Mouse (Mus musculus) gastrocnemius, postnatal 36 days (tissue): ENCODE results near the gene Keap1. TPM values are rescaled to one million over a fixed set of nuclear protein-coding genes. Genes with fewer than 3 reads are reported as not detected.
"Not testable (repeated sequence)": the region's sequence is repeated elsewhere in the genome, so short reads cannot be mapped to it uniquely, and the experiment has no call there.

Experiments used
- DNase-seq, 2 experiments: peaks; one replicate each; pipeline ENCODE4 v3.0.0; 2022
- intact Hi-C: fragments of 180-260 bp; cut with DNase I; formaldehyde crosslinking; loops from one replicate; pipeline ENCODE4 v1.15.1; 2025
- total RNA-seq, 2 experiments: library from RNA; stranded (reverse); gene quantifications; 2 replicates each; pipeline ENCODE4 v1.2.3; 2021

Keap1 gene
- total RNA-seq, 2 experiments from 2014 or later: 56.5 to 58.3 TPM

DNA sequence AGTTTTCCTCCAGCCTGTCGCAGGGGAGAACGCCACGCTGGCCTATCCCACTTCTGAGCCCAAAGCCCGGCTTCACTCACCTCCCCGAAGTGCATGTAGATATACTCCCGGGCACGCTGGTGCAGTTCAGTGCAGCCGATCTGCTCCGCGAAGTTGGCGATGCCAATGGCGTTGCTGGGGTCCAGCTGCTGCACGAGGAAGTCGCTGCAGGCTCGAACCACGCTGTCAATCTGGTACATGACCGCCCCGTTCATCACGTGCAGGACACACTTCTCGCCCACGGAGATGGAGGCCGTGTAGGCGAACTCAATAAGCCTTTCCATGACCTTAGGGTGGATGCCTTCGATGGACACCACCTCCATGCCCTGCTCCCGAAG lies 2.2 kb downstream of the Keap1 start:
- intact Hi-C loops: no loop called here

DNA sequence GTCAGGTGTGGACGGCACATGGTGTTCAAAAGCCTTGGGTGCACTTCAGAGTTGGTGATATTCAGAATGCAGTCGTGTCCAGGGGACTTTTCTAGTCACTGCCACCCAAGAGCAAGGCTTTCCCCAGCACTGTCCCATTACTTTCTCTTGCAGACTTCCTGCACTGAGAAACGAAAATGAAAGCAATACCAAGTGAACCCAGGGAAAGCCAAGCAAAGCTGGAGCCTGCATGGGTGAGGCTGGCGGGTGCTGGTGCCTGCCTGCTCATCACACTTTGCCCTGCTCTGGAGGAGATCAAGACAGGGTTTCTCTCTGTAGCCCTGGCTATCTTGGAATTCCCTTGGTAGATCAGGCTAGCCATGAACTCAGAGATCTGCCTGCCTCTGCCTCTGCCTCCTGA lies 3.8 kb downstream of the Keap1 start:
- DNase-seq: no peak
- intact Hi-C loops: no loop called here

More for the DNA sequence above, 2.2 kb downstream of the Keap1 start:
- no peak for DNase-seq

DNA sequence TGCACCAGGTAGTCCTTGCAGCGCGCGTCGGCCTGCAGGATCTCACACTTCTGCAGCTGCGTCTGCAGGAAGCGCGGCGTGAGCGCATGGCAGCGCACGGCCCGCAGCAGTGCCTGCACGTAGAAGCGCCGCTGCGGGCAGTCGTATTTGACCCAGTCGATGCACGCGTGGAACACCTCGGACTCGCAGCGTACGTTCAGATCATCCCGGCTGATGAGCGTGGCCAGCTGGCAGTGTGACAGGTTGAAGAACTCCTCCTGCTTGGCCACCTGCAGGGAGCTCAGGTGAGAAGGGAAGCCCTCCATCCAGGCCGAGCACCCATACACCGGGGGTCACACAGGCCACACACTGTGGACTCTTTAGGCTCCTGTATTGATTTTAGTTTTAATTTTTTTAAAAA lies 5.4 kb downstream of the Keap1 start:
- intact Hi-C loops: no loop called here
- no peak for DNase-seq

DNA sequence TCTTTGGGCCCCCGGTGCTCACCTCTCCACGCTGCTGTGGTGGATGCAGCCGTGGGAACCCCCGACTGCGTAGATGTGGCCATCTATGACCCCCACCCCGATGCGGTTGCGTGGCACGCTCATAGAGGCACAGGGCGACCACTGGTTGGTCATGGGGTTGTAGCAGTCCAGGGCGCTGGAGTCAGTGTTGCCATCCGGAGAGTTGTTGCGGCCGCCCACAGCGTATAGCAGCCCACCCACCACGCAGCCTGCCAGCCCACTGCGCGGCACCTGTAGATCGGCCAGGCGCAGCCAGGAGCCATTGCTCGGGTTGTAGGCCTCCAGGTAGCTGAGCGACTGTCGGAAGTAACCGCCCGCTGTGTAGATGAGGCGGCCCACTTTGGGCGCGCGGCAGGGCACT lies 5.8 kb downstream of the Keap1 start:
- DNase-seq: no peak
- intact Hi-C loops: no loop called here

DNA sequence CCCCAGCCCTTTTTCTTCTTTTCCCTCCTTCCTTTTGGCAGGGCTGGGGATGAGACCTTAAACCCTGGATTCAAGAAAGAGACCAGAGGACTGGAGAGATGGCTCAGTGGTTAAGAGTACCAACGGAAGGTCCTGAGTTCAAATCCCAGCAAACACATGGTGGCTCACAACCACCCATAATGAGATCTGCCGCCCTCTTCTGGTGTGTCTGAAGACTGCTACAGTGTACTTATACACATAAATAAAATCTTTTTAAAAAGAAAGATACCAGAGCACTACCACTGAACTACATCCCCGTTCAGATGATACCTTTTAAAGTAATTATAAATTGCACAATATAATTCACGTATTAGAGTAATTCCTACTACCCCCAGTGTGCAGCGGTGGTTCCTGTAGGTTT lies 6.3 kb downstream of the Keap1 start:
- intact Hi-C loops: no loop called here
- DNase-seq: no peak

DNA sequence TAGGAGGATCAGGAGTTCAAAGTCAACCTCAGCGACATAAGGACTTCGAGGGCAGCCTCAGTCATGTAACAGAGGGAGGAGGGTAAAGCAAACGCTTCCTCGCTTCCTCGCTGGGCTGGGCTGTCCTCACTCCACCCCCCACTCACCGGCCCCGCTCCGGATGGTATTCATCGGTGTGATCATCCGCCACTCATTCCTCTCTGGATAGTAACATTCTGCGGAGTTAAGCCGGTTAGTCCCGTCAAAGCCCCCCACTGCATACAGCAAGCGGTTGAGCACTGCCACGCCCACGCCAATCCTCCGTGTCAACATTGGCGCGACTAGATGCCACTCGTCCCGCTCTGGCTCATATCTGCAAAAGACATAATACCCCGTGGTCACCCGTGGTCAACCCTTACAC lies 7.6 kb downstream of the Keap1 start:
- no peak for DNase-seq
- intact Hi-C loops: no loop called here

DNA sequence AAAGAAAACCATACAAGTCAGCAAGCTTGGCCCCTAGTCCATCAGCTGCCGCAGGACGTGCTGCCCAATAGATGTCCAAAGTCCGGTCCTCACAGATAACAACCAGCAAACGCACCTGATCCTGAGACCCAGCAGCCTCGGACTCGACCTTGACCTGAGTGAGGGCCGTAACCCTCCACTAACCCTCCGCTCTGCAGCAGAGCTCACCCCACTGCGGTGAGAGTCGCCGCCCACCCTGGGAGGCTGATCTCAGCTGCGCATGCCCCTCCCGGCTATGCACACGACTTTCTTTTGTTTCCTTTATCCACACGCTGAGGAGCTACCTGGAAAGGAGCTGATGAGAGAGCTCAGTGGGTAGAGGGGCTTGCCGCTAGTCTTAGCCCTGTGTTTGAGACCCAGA lies 11.8 kb downstream of the Keap1 start:
- DNase-seq: no peak
- intact Hi-C loops: no loop called here

DNA sequence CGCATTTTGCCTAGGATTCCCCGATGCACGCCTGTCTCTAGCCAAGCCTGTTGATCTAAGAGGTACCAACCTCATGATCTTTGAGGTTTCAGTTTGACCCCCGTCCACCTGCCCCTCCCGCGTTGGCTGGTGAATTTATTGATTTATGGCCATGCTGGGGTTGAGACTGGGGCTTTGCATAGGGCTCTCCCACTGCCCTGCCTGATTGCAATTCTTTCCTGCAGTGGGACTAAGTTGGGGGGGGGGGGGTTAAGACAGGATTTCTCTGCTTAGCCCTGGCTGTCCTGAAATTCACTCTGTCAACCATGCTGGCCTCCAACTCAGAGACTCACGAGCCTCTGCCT lies 13.8 kb downstream of the Keap1 start:
- intact Hi-C loops: no loop called here
- DNase-seq: no peak

DNA sequence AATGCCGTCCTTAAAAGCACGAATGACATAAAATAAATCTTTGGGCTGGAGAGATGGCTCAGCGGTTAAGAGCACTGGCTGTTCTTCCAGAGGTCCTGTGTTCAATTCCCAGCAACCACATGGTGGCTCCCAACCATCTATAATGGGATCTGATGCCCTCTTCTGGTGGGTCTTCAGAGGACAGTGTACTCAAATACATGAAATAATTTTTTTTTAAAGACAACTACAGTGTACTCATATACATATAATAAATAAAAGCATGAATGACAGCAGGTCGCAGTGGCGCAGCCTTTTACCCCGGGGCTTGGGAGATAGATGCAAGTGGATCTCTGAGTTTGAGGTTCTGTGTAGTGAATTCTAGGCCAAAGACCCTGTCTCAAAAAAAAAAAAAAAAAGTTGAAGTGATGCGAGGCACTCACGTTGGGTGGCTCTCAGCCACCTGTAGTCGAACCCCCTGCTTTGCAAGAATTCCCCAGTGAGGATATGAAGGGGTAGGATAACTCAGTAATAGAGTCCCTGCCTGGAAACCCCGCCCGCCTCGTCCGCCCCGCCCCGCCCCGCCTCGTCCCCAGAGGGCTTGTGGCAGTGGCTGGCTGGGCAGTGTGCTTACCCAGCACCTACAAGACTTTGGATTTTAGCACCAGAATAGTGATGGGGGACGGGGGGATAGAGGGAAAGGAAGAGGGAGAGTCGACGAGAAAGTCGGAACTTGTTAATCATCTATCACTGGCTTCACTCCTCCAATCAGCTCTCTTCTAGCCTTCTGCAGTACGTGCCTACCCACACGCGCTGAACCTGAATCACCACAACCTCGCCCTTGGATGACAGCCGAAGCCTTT lies 14.4 kb downstream of the Keap1 start:
- intact Hi-C loops: no loop called here
- no peak for DNase-seq

DNA sequence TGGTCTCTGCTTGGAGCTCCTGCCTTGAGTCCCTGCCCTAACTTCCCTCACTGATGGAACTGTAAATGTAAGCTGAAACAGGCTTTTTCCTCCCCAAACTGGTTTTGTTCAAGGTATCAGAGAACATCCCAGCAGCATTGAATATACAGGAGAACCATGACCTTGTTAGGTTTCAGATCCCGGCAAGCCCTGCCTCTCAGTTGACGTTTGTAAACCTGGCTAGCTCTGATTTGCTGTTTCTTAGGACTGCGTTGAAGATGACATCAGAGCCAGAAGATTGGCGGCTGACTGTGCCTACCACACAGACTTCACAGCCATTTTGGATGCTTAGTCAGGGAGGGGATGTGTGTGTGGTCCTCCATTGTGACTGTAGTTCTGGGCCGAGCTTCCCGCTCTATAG lies 15.3 kb downstream of the Keap1 start:
- DNase-seq: no peak
- intact Hi-C loops: loop anchor here (2.0 kb wide), 1 partner anchor 71 kb away; no protein-coding TSS in a partner anchor

DNA sequence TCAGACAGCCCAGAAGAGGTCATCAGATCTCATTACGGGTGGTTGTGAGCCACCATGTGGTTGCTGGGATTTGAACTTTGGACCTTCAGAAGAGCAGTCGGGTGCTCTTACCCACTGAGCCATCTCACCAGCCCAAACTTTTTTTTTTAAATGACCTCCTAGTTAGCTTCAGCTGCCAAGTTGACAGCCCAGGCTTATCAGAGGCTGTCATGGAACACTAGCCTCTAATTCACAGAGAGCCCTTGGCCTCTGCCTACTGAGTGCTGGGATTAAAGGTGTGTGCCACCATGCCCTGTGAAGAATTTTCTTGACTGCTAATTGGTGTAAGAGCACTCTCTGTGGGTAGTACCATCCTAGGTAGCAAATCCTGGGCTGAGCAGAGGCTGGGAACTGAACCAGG lies 15.7 kb downstream of the Keap1 start:
- not testable (repeated sequence) for DNase-seq

DNA sequence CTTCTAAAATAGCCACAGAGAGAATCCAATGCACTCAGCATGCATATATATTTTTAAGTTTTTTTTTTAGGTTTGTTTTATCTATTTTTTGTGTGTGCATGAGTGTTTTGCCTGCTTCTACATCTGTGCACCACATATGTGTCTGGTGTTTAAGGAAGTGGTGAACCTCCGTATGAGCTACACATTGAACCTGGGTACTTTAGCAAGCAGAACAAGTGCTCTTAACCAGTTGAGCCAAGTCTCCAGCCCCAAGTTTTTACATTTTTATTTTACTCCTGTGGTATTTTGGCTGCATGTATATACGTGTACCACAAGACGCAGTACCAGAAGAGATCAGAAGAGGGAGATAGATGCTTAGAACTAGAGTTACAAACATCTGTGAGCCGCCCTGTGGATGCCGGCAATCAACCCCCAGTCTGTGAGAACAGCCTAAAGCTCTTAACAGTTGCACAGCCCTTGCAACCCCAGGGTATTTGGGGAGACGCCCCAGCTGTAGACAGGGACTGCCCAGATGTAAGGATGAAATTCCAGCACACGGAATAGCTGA lies 17.7 kb downstream of the Keap1 start:
- intact Hi-C loops: no loop called here
- DNase-seq: no peak

More for the DNA sequence above, 15.7 kb downstream of the Keap1 start:
- intact Hi-C loops: loop anchor here (2.0 kb wide), 1 partner anchor 71 kb away; no protein-coding TSS in a partner anchor

DNA sequence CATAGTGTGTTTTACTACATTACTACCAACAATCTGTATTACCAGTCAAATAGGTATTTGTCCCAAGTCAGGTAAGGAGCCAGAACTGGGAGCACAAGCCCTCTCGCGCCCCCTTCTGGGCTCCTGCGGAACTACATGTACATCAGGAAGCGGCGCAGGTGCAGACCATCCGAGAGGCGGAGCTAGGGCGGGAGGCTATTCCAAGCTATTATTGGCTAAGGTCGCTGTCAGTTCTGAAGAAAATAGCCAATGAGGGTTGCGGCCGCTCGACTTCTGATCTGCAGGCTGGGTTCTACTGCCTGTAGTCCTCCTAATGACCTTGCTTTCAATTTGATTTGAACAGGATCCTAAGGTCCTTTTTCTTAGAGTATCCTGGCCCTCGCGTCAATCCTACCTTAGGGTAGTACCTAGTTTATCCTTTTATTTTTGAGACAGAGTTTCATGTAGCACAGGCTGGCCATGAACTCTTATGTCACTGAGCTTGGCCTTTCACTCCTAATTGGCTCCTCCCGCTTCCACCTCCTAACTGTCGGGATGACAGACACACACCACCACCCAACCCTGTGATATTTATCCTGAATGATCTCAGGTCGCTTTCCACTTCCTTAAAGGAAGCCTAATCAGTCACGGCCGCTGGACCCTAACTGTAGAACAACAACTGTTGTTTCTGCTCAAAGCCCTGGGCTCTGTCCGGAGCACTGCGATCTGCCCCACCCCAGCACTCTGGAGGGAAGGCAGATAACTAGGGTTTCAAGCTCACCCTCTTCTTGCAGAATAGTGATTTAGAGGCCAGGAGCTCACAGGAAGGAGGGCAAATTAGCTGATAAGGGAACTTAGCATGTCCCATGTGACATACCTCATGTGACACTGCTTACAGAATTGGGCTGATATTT lies 18.4 kb downstream of the Keap1 start:
- DNase-seq: peak; percentile 82 to 89
- intact Hi-C loops: no loop called here

DNA sequence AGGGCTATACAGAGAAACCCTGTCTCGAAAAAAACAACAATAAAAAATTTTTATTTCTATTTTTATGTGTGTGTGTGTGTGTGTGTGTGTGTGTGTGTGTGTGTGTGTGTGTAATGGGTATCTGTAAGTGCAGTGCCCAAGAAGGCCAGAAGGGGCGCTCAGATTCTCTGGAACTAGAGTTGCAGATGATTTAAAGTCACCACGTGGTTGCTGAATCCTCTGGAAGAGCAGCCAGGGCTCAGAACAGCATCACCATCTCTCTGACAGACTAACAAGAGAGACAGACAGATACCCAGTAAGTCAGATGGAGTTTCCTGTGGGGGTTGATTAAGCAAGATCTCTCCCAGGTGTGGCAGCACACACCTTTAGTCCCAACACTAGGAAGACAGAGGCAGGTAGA lies 19.3 kb downstream of the Keap1 start:
- intact Hi-C loops: no loop called here

DNA sequence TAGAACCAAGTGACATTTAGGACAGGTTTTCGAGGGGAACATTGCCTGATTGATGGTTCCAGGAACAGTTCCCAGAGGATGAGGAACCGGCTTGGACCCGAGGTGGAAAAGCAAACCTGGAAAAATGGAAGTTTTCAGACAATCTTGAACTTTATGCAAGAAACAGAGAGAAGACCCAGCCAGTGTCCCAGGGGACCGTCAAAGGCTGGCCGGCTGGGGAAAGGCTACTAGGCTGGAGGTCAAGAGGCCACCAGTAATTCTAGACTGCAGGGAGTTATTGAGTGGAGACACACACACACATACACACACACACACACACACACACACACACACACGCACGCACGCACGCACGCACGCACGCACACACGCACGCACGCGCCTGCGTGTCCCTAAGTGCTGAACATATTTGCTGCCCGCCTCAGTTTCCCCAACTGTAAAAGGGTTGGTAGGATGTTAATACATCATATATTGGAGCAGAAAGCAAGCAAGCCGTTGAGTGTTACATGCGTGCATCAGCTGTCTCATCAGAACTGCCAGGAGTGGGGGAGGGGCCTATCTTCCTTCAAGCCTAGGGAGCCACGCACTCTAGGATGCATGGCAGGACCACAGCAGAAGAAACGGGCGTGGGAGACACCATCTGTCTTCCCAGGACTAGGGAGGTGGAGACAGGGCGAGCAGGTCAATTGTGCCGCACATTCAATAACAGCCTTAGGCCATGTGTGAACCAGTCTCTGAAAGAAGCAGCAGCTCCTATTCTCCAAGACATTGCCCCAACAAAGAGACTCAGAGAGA lies 22.9 kb downstream of the Keap1 start:
- intact Hi-C loops: no loop called here

More for the DNA sequence above, 19.3 kb downstream of the Keap1 start:
- DNase-seq: no peak

DNA sequence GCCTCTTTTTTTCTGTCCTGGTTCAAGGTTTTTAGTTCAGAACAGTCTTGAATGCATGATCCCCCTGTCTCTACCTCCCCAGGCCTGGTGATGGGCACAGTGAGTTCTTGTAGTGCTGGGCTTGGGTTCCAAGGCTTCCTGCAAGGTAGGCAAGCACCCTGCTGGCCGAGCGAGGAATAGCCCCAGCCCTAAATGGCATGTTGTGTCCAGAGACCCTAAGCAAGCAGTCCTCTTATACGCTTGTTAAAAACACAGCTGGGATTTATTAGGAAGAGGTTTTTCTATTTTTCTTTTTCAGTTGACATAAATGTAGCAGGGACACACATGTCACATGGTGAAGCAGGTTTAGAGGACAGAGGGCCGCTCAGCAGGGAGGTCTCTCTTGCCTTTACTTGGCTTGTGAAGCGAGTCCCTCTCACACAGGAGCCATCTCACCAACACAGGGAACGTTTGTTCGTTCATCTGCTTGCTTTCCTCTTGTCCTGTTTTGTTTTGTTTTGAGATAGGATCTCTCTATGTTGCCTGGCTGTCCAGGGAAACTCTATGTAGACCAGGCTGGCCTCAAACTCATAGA lies 25.5 kb downstream of the Keap1 start:
- no peak for DNase-seq
- intact Hi-C loops: loop anchor here (5.0 kb wide), 1 partner anchor 56 kb away; no protein-coding TSS in a partner anchor

More for the DNA sequence above, 22.9 kb downstream of the Keap1 start:
- no peak for DNase-seq

DNA sequence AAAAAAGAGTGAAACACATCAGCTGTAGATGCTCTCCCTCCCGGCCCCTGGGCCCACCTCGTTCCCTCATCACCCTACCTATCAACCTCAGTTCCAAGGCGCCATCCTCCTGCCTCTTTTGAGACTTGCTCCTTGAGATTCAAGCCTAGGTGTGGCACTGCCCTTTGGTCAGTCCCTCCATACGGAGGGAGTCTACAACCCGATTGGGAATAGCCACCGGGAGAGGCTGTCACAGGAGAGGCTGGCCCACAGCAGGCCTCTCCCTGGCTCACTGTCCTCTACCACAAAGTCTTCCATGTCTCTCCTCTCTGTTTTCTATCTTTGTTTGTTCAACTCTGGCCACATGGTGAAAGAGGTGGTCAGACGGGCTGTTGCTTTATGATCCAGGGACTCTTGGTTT lies 27.5 kb downstream of the Keap1 start:
- no peak for DNase-seq
- intact Hi-C loops: loop anchor here (5.0 kb wide), 1 partner anchor 54 kb away; no protein-coding TSS in a partner anchor

DNA sequence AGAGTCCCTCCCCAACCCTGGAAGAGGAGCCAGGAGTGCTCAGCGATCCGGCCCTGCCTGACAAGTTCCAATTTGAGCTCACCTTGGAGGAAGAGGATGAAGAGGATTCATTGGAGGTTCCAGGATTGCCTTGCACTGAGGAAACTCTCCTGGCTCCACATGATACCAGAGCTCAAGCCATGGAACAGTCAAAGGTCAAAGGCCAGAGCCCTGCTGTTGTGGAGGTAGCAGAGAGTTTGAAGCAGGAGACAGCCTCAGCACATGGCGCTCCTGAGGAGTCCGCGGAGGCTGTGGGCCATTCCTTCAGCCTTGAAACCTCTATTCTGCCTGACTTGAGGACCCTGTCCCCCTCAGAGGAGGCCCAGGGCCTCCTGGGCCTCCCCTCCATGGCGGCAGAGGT lies 28.3 kb downstream of the Keap1 start:
- no peak for DNase-seq
- intact Hi-C loops: loop anchor here (5.0 kb wide), 1 partner anchor 54 kb away; no protein-coding TSS in a partner anchor

DNA sequence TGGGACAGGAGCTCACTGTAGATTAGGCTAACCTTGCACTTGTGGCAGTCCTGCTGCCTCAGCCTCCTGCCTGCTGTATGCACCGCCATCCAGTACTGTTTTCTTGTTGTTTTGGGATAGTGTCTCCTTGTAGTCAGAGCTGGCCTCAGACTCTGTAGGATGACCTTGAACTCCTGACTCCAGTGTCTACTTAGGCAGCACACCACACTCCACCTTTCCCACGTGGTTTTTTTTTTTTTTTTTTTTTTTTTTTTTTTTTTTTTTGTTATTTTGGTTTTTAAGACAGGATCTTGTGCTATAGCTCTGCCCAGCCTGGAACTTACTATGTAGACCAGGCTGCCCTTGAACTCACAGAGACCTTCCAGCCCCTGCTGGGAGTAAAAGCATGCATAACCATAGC lies 30.5 kb downstream of the Keap1 start:
- intact Hi-C loops: no loop called here
- no peak for DNase-seq

DNA sequence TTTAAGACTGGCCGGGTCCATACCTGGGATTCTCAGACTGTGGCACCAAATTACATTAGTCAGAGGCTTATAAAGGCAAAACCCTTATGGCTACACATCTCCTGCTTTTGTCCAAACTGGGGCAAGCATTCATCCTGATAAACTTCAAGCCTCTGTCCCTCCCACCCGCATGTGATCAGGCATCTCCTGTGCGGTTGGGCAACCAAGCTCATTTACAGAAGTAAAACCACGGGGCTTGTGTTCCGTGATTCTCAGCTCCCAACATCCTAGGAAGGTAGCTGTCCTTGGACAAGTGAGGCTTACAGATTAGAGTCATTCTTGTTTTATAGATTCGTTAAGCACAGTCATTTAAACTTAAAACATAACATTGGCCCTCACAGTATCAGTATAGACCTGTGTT lies 32.3 kb downstream of the Keap1 start:
- no peak for DNase-seq
- intact Hi-C loops: no loop called here
